Mouse (Mus musculus) thymus, adult 2 months (tissue): ENCODE data around the gene Ust. TPM values are rescaled to one million over a fixed set of nuclear protein-coding genes. Genes with fewer than 3 reads are reported as not detected.

Experiments used
- DNase-seq: peaks from one replicate; pipeline ENCODE4 v3.0.0; 2021
- H3K27ac ChIP-seq: fragments of 200-500 bp; 2 replicates; pipeline ENCODE4 v1.5.1; 2012; ENCODE audit warnings: low read length, control low read depth; ENCODE audit not compliant: control insufficient read depth, insufficient read depth
- H3K27me3 ChIP-seq: fragments of 200-500 bp; 2 replicates; pipeline ENCODE4 v1.6.1; 2012; ENCODE audit warnings: mild to moderate bottlenecking, low read length, moderate library complexity, mixed read lengths; ENCODE audit not compliant: control insufficient read depth, insufficient read depth
- H3K36me3 ChIP-seq: fragments of 200-500 bp; 2 replicates; pipeline ENCODE4 v1.6.1; 2012; ENCODE audit warnings: mild to moderate bottlenecking, low read length, moderate library complexity; ENCODE audit not compliant: control insufficient read depth, insufficient read depth
- H3K4me1 ChIP-seq: fragments of 200-500 bp; replicated peaks from 2 replicates; pipeline ENCODE4 v1.6.1; 2012; ENCODE audit warnings: low read length; ENCODE audit not compliant: control insufficient read depth, insufficient read depth
- H3K4me3 ChIP-seq: fragments of 200-500 bp; 2 replicates; pipeline ENCODE4 v1.5.1; 2012; ENCODE audit warnings: mild to moderate bottlenecking, low read length, control low read depth, moderate library complexity; ENCODE audit not compliant: control insufficient read depth, insufficient read depth
- CTCF ChIP-seq: fragments of 200-500 bp; IDR thresholded peaks from 2 replicates; pipeline ENCODE4 v1.5.1; 2012; ENCODE audit warnings: mild to moderate bottlenecking, control low read depth, low read length, moderate library complexity, borderline replicate concordance; ENCODE audit not compliant: control insufficient read depth, poor library complexity, insufficient read depth; ENCODE audit errors: extremely low read depth
- POLR2A ChIP-seq: fragments of 200-500 bp; IDR thresholded peaks from 2 replicates; pipeline ENCODE4 v1.6.1; 2012; ENCODE audit warnings: mild to moderate bottlenecking, low read length, control low read depth, moderate library complexity; ENCODE audit not compliant: control insufficient read depth, poor library complexity, insufficient read depth; ENCODE audit errors: extremely low read depth
- WGBS: fragments of 180-500 bp; shearing (Covaris S2); methylation state at CpG from one replicate; pipeline ENCODE4 v1.1.7; 2018; 5-methylcytosine and 5-hydroxymethylcytosine counted together
- polyA plus RNA-seq: library from polyadenylated mRNA; depleted of rRNA; stranded (reverse); fragments of >200 nt; gene quantifications from 2 replicates; pipeline ENCODE4 v1.2.3, GENCODE M21; 2012

Gene Ust
- polyA plus RNA-seq, 1 experiment = 2.9 TPM

GRCm38 (mm10) chr10:8323304-8323765 is 195.3 kb downstream of the Ust start:
- TF ChIP-seq POLR2A (no peak), CTCF (no peak)
- no peaks in the 10 kb centered on the region for H3K36me3 ChIP-seq
- WGBS = 50% methylated on average over 2 of the region's 2 CpGs

GRCm38 (mm10) chr10:8320771-8321170 is 197.9 kb downstream of the Ust start:
- Histone ChIP-seq H3K36me3 (no peaks in the 10 kb centered on the region), H3K4me3 (no peak overlapping the region), H3K27ac (no peak overlapping the region), H3K27me3 (no peaks in the 10 kb centered on the region), H3K4me1 (no peaks in the 10 kb centered on the region)
- no peak for TF ChIP-seq CTCF
- TF ChIP-seq POLR2A = no peak
- no peak for DNase-seq

More at GRCm38 (mm10) chr10:8323304-8323765, 195.3 kb downstream of the Ust start:
- no peaks in the 10 kb centered on the region for H3K27me3 ChIP-seq
- H3K27ac ChIP-seq = no peak overlapping the region
- no peak overlapping the region for H3K4me3 ChIP-seq
- no peaks in the 10 kb centered on the region for H3K4me1 ChIP-seq
- DNase-seq = peak; percentile 68

- DNase-seq = no peak
- 95% methylated on average over 6 of the region's 6 CpGs for WGBS
- TF ChIP-seq CTCF (no peak), POLR2A (no peak)
- H3K27ac ChIP-seq = no peak overlapping the region
- H3K4me1 ChIP-seq = no peaks in the 10 kb centered on the region
- no peaks in the 10 kb centered on the region for H3K36me3 ChIP-seq
- no peak overlapping the region for H3K4me3 ChIP-seq
- H3K27me3 ChIP-seq = no peaks in the 10 kb centered on the region
Observed at GRCm38 (mm10) chr10:8309435-8309834, 209.2 kb downstream of the Ust start.

GRCm38 (mm10) chr10:8304211-8304610 is 214.4 kb downstream of the Ust start:
- H3K4me3 ChIP-seq = no peak overlapping the region
- 94% methylated on average over 4 of the region's 4 CpGs for WGBS

GRCm38 (mm10) chr10:8299166-8299565 is 219.5 kb downstream of the Ust start:
- no peak for DNase-seq
- H3K27me3 ChIP-seq = no peaks in the 10 kb centered on the region
- 95% methylated on average over 1 of the region's 1 CpGs for WGBS

More at GRCm38 (mm10) chr10:8304211-8304610, 214.4 kb downstream of the Ust start:
- H3K27ac ChIP-seq = no peak overlapping the region
- no peak for TF ChIP-seq CTCF
- TF ChIP-seq POLR2A = no peak
- H3K4me1 ChIP-seq = no peaks in the 10 kb centered on the region
- no peaks in the 10 kb centered on the region for H3K36me3 ChIP-seq
- H3K27me3 ChIP-seq = no peaks in the 10 kb centered on the region
- no peak for DNase-seq

GRCm38 (mm10) chr10:8297214-8297613 is 221.4 kb downstream of the Ust start:
- Histone ChIP-seq H3K36me3 (no peaks in the 10 kb centered on the region), H3K27ac (no peak overlapping the region), H3K4me3 (no peak overlapping the region), H3K27me3 (no peaks in the 10 kb centered on the region), H3K4me1 (peaks cover 4% of the 10 kb centered on the region; the same call in 1 of the 2 replicates)
- TF ChIP-seq CTCF (no peak), POLR2A (no peak)
- WGBS = 90% methylated on average over 2 of the region's 2 CpGs
- no peak for DNase-seq

More at GRCm38 (mm10) chr10:8299166-8299565, 219.5 kb downstream of the Ust start:
- H3K36me3 ChIP-seq = no peaks in the 10 kb centered on the region
- no peak overlapping the region for H3K4me3 ChIP-seq
- no peak overlapping the region for H3K27ac ChIP-seq
- H3K4me1 ChIP-seq = peaks cover 4% of the 10 kb centered on the region; the same call in 1 of the 2 replicates
- TF ChIP-seq POLR2A (no peak), CTCF (no peak)

- TF ChIP-seq POLR2A = no peak
- no peak for TF ChIP-seq CTCF
- Histone ChIP-seq H3K27ac (no peak overlapping the region), H3K27me3 (no peaks in the 10 kb centered on the region), H3K4me3 (no peak overlapping the region), H3K36me3 (no peaks in the 10 kb centered on the region), H3K4me1 (peaks cover 4% of the 10 kb centered on the region; the same call in 1 of the 2 replicates)
- 86% methylated on average over 5 of the region's 5 CpGs for WGBS
- no peak for DNase-seq
Observed at GRCm38 (mm10) chr10:8290661-8291060, 228.0 kb downstream of the Ust start.
